Mouse (Mus musculus): Measurements from ENCODE around the gene Kctd13. TPM values are rescaled to one million over a fixed set of nuclear protein-coding genes. Genes with fewer than 3 reads are reported as not detected.

Gene Kctd13
- total and polyA plus RNA-seq, 3 experiments = 19.0 to 40.4 (median 37.5) TPM

GRCm38 (mm10) chr7:126963548-126964286 is 35.0 kb downstream of the Kctd13 start (continued):
- TF ChIP-seq GABPA (IDR thresholded peaks at IDR 0.05; ENCODE audit: insufficient replicate concordance, low read depth, low read length) (no peak), NRF1 (IDR thresholded peaks at IDR 0.05; ENCODE audit: low read depth, low read length) (no peak), CHD2 (IDR thresholded peaks at IDR 0.05; ENCODE audit: low read length) (0 out of 2 replicates have a peak, but pooled peaks have one; percentile 20), USF1 (IDR thresholded peaks at IDR 0.05; ENCODE audit: low read depth, low read length) (no peak), ETS1 (conservative IDR thresholded peaks at IDR 0.05; ENCODE audit: low read depth, low read length) (no peak), HCFC1 (IDR thresholded peaks at IDR 0.05; ENCODE audit: low read depth, low read length) (peak; percentile 20; the same call in 1 of the 2 replicates), RCOR1 (conservative IDR thresholded peaks at IDR 0.05; ENCODE audit: low read depth, low read length) (no peak), JUN (IDR thresholded peaks at IDR 0.05; ENCODE audit: insufficient read depth, low read depth, low read length) (no peak), TCF12 (IDR thresholded peaks at IDR 0.05; ENCODE audit: low read depth, low read length) (peak; percentile 69), ELF1 (IDR thresholded peaks at IDR 0.05; ENCODE audit: low read depth, low read length) (no peak), IRF4 (IDR thresholded peaks at IDR 0.05; ENCODE audit: low read depth, low read length) (peak; percentile 96), MAFK (IDR thresholded peaks at IDR 0.05; ENCODE audit: insufficient replicate concordance, low read length) (no peak), TBP (conservative IDR thresholded peaks at IDR 0.05; ENCODE audit: low read depth, low read length) (0 out of 2 replicates have a peak, but pooled peaks have one; percentile 12), SIN3A (IDR thresholded peaks at IDR 0.05; ENCODE audit: low read length) (peak; percentile 34; the same call in 1 of the 2 replicates), MEF2A (IDR thresholded peaks at IDR 0.05; ENCODE audit: borderline replicate concordance, low read depth, low read length) (0 out of 2 replicates have a peak, but pooled peaks have one; percentile 13), UBTF (IDR thresholded peaks at IDR 0.05; ENCODE audit: low read depth, low read length) (no peak), USF2 (conservative IDR thresholded peaks at IDR 0.05; ENCODE audit: low read depth, low read length) (no peak), MXI1 (IDR thresholded peaks at IDR 0.05; ENCODE audit: low read depth, low read length) (peak; percentile 37; the same call in 1 of the 2 replicates), EP300 (IDR thresholded peaks at IDR 0.05; ENCODE audit: low read length) (peak; percentile 96), ZKSCAN1 (IDR thresholded peaks at IDR 0.05; ENCODE audit: borderline replicate concordance, low read depth, low read length) (no peak), MYC (IDR thresholded peaks at IDR 0.05; ENCODE audit: low read depth, low read length) (0 out of 2 replicates have a peak, but pooled peaks have one; percentile 16)

- dilution Hi-C loops (cut with MboI; ENCODE audit: extremely low pct_ligation_motif_present, extremely low pct_unique_long_range_greater_than_20kb, low sequenced_read_pairs) = no loop called here
- in situ Hi-C loops (cut with MboI; ENCODE audit: low pct_ligation_motif_present, low pct_unique_long_range_greater_than_20kb, low sequenced_read_pairs) = loop anchor here (10.0 kb wide), 1 partner anchor 261 kb away; the partner anchor contains the start of gene Coro1a
- no peaks in the 10 kb centered on the region for H3K27me3 ChIP-seq (replicated peaks)
- DNase-seq (ENCODE audit: extremely low read depth) = no peak
- H3K27ac ChIP-seq (ENCODE audit: insufficient read depth, low read depth) = no peak overlapping the region
- H3K36me3 ChIP-seq (replicated peaks in 1 of 2; ENCODE audit: control insufficient read depth in 1 of 2, insufficient read depth in 1 of 2, low read length in 1 of 2) = peaks cover 47 to 83% of the 10 kb centered on the region in 2 experiments
- no peak overlapping the region for H3K4me3 ChIP-seq (replicated peaks in 1 of 3; ENCODE audit: low read depth in 2 of 3, low read length in 2 of 3, poor library complexity in 1 of 3)
- no peak for TF ChIP-seq USF2 (conservative IDR thresholded peaks at IDR 0.05; ENCODE audit: low read depth, low read length)
- H3K9me3 ChIP-seq (replicated peaks; ENCODE audit: low read length) = no peaks in the 10 kb centered on the region
- no peaks in the 10 kb centered on the region for H3K79me2 ChIP-seq (replicated peaks; ENCODE audit: control insufficient read depth, extremely low read depth, insufficient read depth, poor library complexity, severe bottlenecking)
- peaks cover 14 to 35% of the 10 kb centered on the region in 2 experiments for H3K4me1 ChIP-seq (ENCODE audit: control insufficient read depth in 1 of 2, insufficient read depth in 2 of 2)
- no peak overlapping the region for H3K9ac ChIP-seq (ENCODE audit: insufficient read depth, low read depth)
- H3K4me2 ChIP-seq (ENCODE audit: insufficient read depth, low read depth, poor library complexity, severe bottlenecking) = no peak overlapping the region
These were observed 36.9 kb downstream of the Kctd13 start for GRCm38 (mm10) chr7:126965568-126965967.

All from CH12.LX (cell line).